ENCODE assay signal across 11 mouse cellular contexts in genomic region chr10:75632633-75633032, GRCm38 (mm10). TPM values are rescaled to one million over a fixed set of nuclear protein-coding genes. Genes with fewer than 3 reads are reported as not detected.
DNase-seq lines count a peak whose midpoint lies in the region; ATAC-seq and TF ChIP-seq lines count a peak whose summit lies in the region.
"Had no signal": no experiment of that assay in that cellular context is flagged by ENCODE, and none has a peak within 500 bp of the region (broad histone marks: within the 10 kb centered on the region; RNA-seq: fewer than 3 reads in every experiment).

No protein-coding gene starts in this region.

- intact Hi-C loops in heart, adult 2 months (cut with DNase I): no loop called here

- no peaks in the 10 kb centered on the region for H3K79me2 ChIP-seq in heart, adult 2 months (replicated peaks; ENCODE audit: control insufficient read depth, insufficient read depth, low read length)

- H3K27ac ChIP-seq in heart, adult 2 months: peak overlapping the region; percentile 59
- no peak overlapping the region for H3K27ac ChIP-seq in heart, embryonic 10.5 days
- H3K27ac ChIP-seq in embryonic facial prominence, embryonic 11.5 days (replicated peaks; ENCODE audit: low read depth, low read length): no peak overlapping the region
- H3K27ac ChIP-seq in intestine, embryonic 16.5 days (ENCODE audit: low read length): no peak overlapping the region
- H3K27ac ChIP-seq: hindbrain, embryonic 14.5 days; limb, embryonic 12.5 days had no signal

- H3K4me1 ChIP-seq in heart, adult 2 months (ENCODE audit: control insufficient read depth, insufficient read depth, low read length): peaks cover 2% of the 10 kb centered on the region; the same call in 1 of the 2 replicates
- 0 out of 2 replicates have a peak, but pooled peaks cover 7% of the 10 kb centered on the region for H3K4me1 ChIP-seq in heart, embryonic 10.5 days
- H3K4me1 ChIP-seq in embryonic facial prominence, embryonic 11.5 days (ENCODE audit: control insufficient read depth, insufficient read depth, low read length): no peaks in the 10 kb centered on the region
- H3K4me1 ChIP-seq in intestine, embryonic 16.5 days (ENCODE audit: control insufficient read depth, insufficient read depth, low read length): no peaks in the 10 kb centered on the region
- H3K4me1 ChIP-seq: limb, embryonic 12.5 days had no signal

- peak; percentile 55 to 79 for DNase-seq in heart, adult 2 months
- no peak for DNase-seq in heart, embryonic 10.5 days (ENCODE audit: low spot score)
- peak; percentile 26 for DNase-seq in MN1 (ENCODE audit: low spot score)
- DNase-seq in embryonic facial prominence, embryonic 11.5 days (ENCODE audit: low spot score): peak; percentile 47
- DNase-seq in spleen, postnatal 4 days (ENCODE audit: low spot score in 2 of 2): no peak
- DNase-seq in cerebellum, postnatal 4 days (ENCODE audit: low spot score in 2 of 2): no peak
- no peak for DNase-seq in urinary bladder, postnatal 25 days (ENCODE audit: low spot score)
- DNase-seq: cerebellum, adult 8-10 months had no signal

- TF ChIP-seq POLR2A in heart, adult 2 months (IDR thresholded peaks at IDR 0.05; ENCODE audit: insufficient read depth, low read depth, low read length): no peak

- 19% methylated on average over 5 of the region's 5 CpGs for WGBS in heart, adult 2 months
- WGBS in heart, embryonic 10.5 days: 53% methylated on average over 5 of the region's 5 CpGs
- 43% methylated on average over 5 of the region's 5 CpGs for WGBS in embryonic facial prominence, embryonic 11.5 days
- WGBS in intestine, embryonic 16.5 days: 45% methylated on average over 5 of the region's 5 CpGs

- no peak overlapping the region for H3K9ac ChIP-seq in heart, adult 2 months (ENCODE audit: low read depth, low read length)
- H3K9ac ChIP-seq in embryonic facial prominence, embryonic 11.5 days (replicated peaks; ENCODE audit: low read length): no peak overlapping the region
- no peak overlapping the region for H3K9ac ChIP-seq in intestine, embryonic 16.5 days (ENCODE audit: low read depth, low read length)
- H3K9ac ChIP-seq: hindbrain, embryonic 14.5 days; limb, embryonic 12.5 days had no signal

- H3K4me3 ChIP-seq in heart, adult 2 months: no peak overlapping the region
- no peak overlapping the region for H3K4me3 ChIP-seq in heart, embryonic 10.5 days
- no peak overlapping the region for H3K4me3 ChIP-seq in embryonic facial prominence, embryonic 11.5 days (ENCODE audit: low read depth, low read length)
- no peak overlapping the region for H3K4me3 ChIP-seq in intestine, embryonic 16.5 days (ENCODE audit: low read length)
- H3K4me3 ChIP-seq: limb, embryonic 12.5 days had no signal

- no peaks in the 10 kb centered on the region for H3K9me3 ChIP-seq in heart, embryonic 10.5 days
- H3K9me3 ChIP-seq in embryonic facial prominence, embryonic 11.5 days (replicated peaks; ENCODE audit: control insufficient read depth, low read length): no peaks in the 10 kb centered on the region
- no peaks in the 10 kb centered on the region for H3K9me3 ChIP-seq in intestine, embryonic 16.5 days (ENCODE audit: control insufficient read depth, low read length)
- H3K9me3 ChIP-seq: limb, embryonic 12.5 days had no signal

- H3K36me3 ChIP-seq in heart, adult 2 months (ENCODE audit: control insufficient read depth, insufficient read depth, low read length): no peaks in the 10 kb centered on the region
- no peaks in the 10 kb centered on the region for H3K36me3 ChIP-seq in heart, embryonic 10.5 days
- no peaks in the 10 kb centered on the region for H3K36me3 ChIP-seq in embryonic facial prominence, embryonic 11.5 days (replicated peaks; ENCODE audit: control insufficient read depth, insufficient read depth, low read depth, low read length)
- no peaks in the 10 kb centered on the region for H3K36me3 ChIP-seq in intestine, embryonic 16.5 days (ENCODE audit: control insufficient read depth, insufficient read depth, low read length)
- H3K36me3 ChIP-seq: limb, embryonic 12.5 days had no signal

- H3K27me3 ChIP-seq in heart, adult 2 months (ENCODE audit: control insufficient read depth, insufficient read depth, low read length): no peaks in the 10 kb centered on the region
- H3K27me3 ChIP-seq in heart, embryonic 10.5 days (ENCODE audit: insufficient read depth, poor library complexity, severe bottlenecking): peaks cover 7% of the 10 kb centered on the region; the same call in 1 of the 2 replicates
- H3K27me3 ChIP-seq in embryonic facial prominence, embryonic 11.5 days (ENCODE audit: control insufficient read depth, insufficient read depth, low read length): no peaks in the 10 kb centered on the region
- H3K27me3 ChIP-seq in intestine, embryonic 16.5 days (replicated peaks; ENCODE audit: control insufficient read depth, insufficient read depth, low read length): no peaks in the 10 kb centered on the region
- H3K27me3 ChIP-seq: limb, embryonic 12.5 days had no signal

- no peak overlapping the region for H3K4me2 ChIP-seq in embryonic facial prominence, embryonic 11.5 days (ENCODE audit: low read depth, low read length)
- no peak overlapping the region for H3K4me2 ChIP-seq in intestine, embryonic 16.5 days (ENCODE audit: low read depth, low read length)
- H3K4me2 ChIP-seq: hindbrain, embryonic 14.5 days; limb, embryonic 12.5 days had no signal

- ATAC-seq in embryonic facial prominence, embryonic 11.5 days (replicated peaks; ENCODE audit: insufficient number of reproducible peaks, low FRiP score, low TSS enrichment, low read depth): 0 out of 2 replicates have a peak, but pooled peaks have one; percentile 24
- ATAC-seq in intestine, embryonic 16.5 days: peak; percentile 54; the same call in 1 of the 2 replicates

- TF ChIP-seq CTCF in heart, adult 2 months (IDR thresholded peaks at IDR 0.05): no peak

- 0 out of 2 replicates have a peak, but pooled peaks have one; percentile 38 for TF ChIP-seq EP300 in heart, adult 2 months (IDR thresholded peaks at IDR 0.05; ENCODE audit: insufficient read depth, low read depth, low read length)

RNA-seq across cellular contexts. Expression of gene Susd2, which starts 11.2 kb away (rescaled TPM):
- total RNA-seq in heart, adult 2 months (2021): 1 to 10 TPM; 1.3 to 1.8 TPM
- 4.3 TPM in 2 replicates for polyA plus RNA-seq in heart, adult 2 months (2012; rRNA removed)
- 1.3 and 1.4 TPM in 2 replicates for polyA plus RNA-seq in heart, embryonic 10.5 days (2016; fragmentation: Nextera tagmentation; extraction: Ambion mirVana)
- polyA plus RNA-seq in embryonic facial prominence, embryonic 11.5 days (2014; fragmentation: Nextera tagmentation; extraction: Ambion mirVana): 1.6 and 1.9 TPM in 2 replicates
- 19.1 and 23.3 TPM in 2 replicates for polyA plus RNA-seq in intestine, embryonic 16.5 days (2015; fragmentation: Nextera tagmentation; extraction: Ambion mirVana)

RNA-seq across cellular contexts. Expression of gene Ggt5, which starts 43.5 kb away (rescaled TPM):
- total RNA-seq in heart, adult 2 months (2021): 1 to 10 TPM; 3.8 to 7.9 TPM
- polyA plus RNA-seq in heart, adult 2 months (2012; rRNA removed): 41.9 TPM in 2 replicates
- polyA plus RNA-seq in heart, embryonic 10.5 days (2016; fragmentation: Nextera tagmentation; extraction: Ambion mirVana): 1.4 and 4.9 TPM in 2 replicates
- polyA plus RNA-seq in embryonic facial prominence, embryonic 11.5 days (2014; fragmentation: Nextera tagmentation; extraction: Ambion mirVana): 0.22 and 0.46 TPM in 2 replicates
- polyA plus RNA-seq in intestine, embryonic 16.5 days (2015; fragmentation: Nextera tagmentation; extraction: Ambion mirVana): 8.6 and 8.8 TPM in 2 replicates

Comparison
In these comparisons a context has a peak if more than half of its experiments do, and no peak if none do; other contexts are left out.
1. DNase-seq: peak in heart, adult 2 months (2 of 2), MN1 (single experiment) and embryonic facial prominence, embryonic 11.5 days (single experiment); none in heart, embryonic 10.5 days (single experiment), spleen, postnatal 4 days (0 of 2), cerebellum, postnatal 4 days (0 of 2) and urinary bladder, postnatal 25 days (single experiment).